Mouse (Mus musculus): ENCODE data around the gene Cd59b. TPM values are rescaled to one million over a fixed set of nuclear protein-coding genes. Genes with fewer than 3 reads are reported as not detected.

The Cd59b gene
- polyA plus RNA-seq, 1 experiment from 2014 or later = 1.2 TPM

Other genes starting within 250 kb of the Cd59b start
- gene Lmo2, start 111.9 kb upstream of the Cd59b start, polyA plus RNA-seq (2015; fragmentation: Nextera tagmentation; extraction: Ambion mirVana) = 21.8 and 23.6 TPM in 2 replicates
- gene Fbxo3, start 42.1 kb upstream of the Cd59b start, polyA plus RNA-seq (2015; fragmentation: Nextera tagmentation; extraction: Ambion mirVana) = 60.2 and 65.1 TPM in 2 replicates
- gene 4931422A03Rik, start 41.5 kb upstream of the Cd59b start, polyA plus RNA-seq (2015; fragmentation: Nextera tagmentation; extraction: Ambion mirVana) = 1.5 and 2.2 TPM in 2 replicates
- gene Gm10912, start 4.0 kb upstream of the Cd59b start, polyA plus RNA-seq (2015; fragmentation: Nextera tagmentation; extraction: Ambion mirVana) = not detected in 2 replicates
- gene Gm10799, start 1.3 kb upstream of the Cd59b start, polyA plus RNA-seq (2015; fragmentation: Nextera tagmentation; extraction: Ambion mirVana) = not detected in 2 replicates
- 5.0 and 5.6 TPM in 2 replicates for gene Cd59a, start 26.0 kb downstream of the Cd59b start, polyA plus RNA-seq (2015; fragmentation: Nextera tagmentation; extraction: Ambion mirVana)
- gene A930018P22Rik, start 52.9 kb downstream of the Cd59b start, polyA plus RNA-seq (2015; fragmentation: Nextera tagmentation; extraction: Ambion mirVana) = not detected in 2 replicates